Mouse (Mus musculus): ENCODE data around the gene Olfr495. TPM values are rescaled to one million over a fixed set of nuclear protein-coding genes. Genes with fewer than 3 reads are reported as not detected.

The Olfr495 gene
- total RNA-seq (2017) = not detected in 2 replicates

DNA sequence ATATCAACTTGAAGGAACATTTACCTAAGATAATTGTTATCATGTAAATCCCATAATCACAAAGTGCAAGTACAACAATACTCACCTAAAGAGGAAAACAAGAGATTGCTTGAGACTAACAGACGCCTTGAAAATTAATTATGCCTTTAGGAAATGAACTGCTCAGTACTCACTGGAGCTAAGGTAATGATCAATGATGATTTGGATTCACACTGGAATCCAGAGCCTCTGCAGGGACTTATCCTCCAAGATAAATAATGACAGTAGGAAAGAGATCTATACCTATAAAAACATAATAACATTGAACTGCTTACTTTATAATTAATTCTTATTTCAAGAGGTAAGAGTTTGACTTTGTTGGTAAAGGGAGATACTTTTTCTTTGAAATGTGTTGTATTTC is at the start of gene Olfr495:
Gene Olfr495 (plus strand): TSS at position 301 of the 400 bp plus-strand sequence.
- ATAC-seq (replicated peaks in 1 of 2; ENCODE audit: insufficient read depth in 1 of 2, low FRiP score in 2 of 2, low TSS enrichment in 1 of 2, low read depth in 1 of 2, poor library complexity in 2 of 2, severe bottlenecking in 2 of 2) = no peak

DNA sequence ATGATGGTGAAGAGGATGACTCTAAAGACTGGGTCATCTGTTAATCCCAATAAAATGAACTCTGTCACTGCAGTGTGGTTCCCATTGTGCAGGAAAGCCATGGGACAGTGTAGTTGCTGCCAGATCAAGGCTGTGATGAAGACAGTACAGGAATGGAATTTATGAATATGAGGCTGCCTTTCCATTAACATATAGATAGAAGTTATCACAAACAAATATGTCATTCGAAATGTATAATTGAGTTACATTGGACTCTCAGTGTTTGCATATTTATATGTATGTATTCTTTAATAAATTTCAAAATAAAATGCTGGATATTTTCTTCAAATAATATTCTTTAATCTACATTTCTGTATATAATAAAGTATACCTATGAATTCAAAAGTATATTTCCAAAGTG is 46.1 kb upstream of the Olfr495 start, which contains the start of gene Olfr493:
Gene Olfr493 (minus strand): TSS at position 101 of the 400 bp plus-strand sequence.
- no peak for ATAC-seq (replicated peaks in 1 of 2; ENCODE audit: insufficient read depth in 1 of 2, low FRiP score in 2 of 2, low TSS enrichment in 1 of 2, low read depth in 1 of 2, poor library complexity in 2 of 2, severe bottlenecking in 2 of 2)

DNA sequence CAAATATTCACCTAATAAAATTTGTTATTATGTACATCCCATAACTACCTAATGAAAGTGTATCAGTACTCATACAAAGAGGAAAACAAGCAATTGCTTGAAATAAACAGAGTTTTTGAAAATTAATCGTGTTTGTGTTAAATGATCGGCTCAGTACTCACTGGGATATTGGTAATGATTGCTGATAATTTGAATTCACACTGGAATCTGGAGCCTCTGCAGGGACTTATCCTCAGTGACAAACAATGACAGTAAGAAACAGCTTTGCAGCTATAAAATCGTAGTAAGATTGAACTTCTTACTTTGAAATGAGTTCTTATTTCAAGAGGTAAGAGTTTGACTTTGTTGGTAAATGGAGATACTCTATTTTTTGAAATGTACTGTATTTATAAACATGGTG is 27.9 kb upstream of the Olfr495 start, which contains the start of gene Olfr494:
Gene Olfr494 (plus strand): TSS at position 301 of the 400 bp plus-strand sequence.
- ATAC-seq (replicated peaks in 1 of 2; ENCODE audit: insufficient read depth in 1 of 2, low FRiP score in 2 of 2, low TSS enrichment in 1 of 2, low read depth in 1 of 2, poor library complexity in 2 of 2, severe bottlenecking in 2 of 2) = no peak

- ATAC-seq (replicated peaks in 1 of 2; ENCODE audit: insufficient read depth in 1 of 2, low FRiP score in 2 of 2, low TSS enrichment in 1 of 2, low read depth in 1 of 2, poor library complexity in 2 of 2, severe bottlenecking in 2 of 2) = no peak
Measured at GRCm38 (mm10) chr7:108420121-108420520, 27.2 kb downstream of the Olfr495 start, which contains the start of gene Olfr497. Gene Olfr497 (plus strand): TSS chr7:108420421.

Other genes starting within 250 kb of the Olfr495 start
- not detected in 2 replicates for gene Olfr485, start 233.3 kb upstream of the Olfr495 start, total RNA-seq (2017)
- not detected in 2 replicates for gene Olfr486, start 220.4 kb upstream of the Olfr495 start, total RNA-seq (2017)
- not detected in 2 replicates for gene Olfr487, start 178.5 kb upstream of the Olfr495 start, total RNA-seq (2017)
- gene Olfr488, start 134.8 kb upstream of the Olfr495 start, total RNA-seq (2017) = not detected in 2 replicates
- gene Olfr490, start 104.2 kb upstream of the Olfr495 start, total RNA-seq (2017) = not detected in 2 replicates
- not detected in 2 replicates for gene Olfr491, start 79.7 kb upstream of the Olfr495 start, total RNA-seq (2017)
- gene Olfr492, start 69.5 kb upstream of the Olfr495 start, total RNA-seq (2017) = not detected in 2 replicates
- gene Olfr493, start 46.2 kb upstream of the Olfr495 start, total RNA-seq (2017) = not detected in 2 replicates
- gene Olfr494, start 27.8 kb upstream of the Olfr495 start, total RNA-seq (2017) = not detected in 2 replicates
- gene Olfr497, start 27.3 kb downstream of the Olfr495 start, total RNA-seq (2017) = not detected in 2 replicates
- not detected in 2 replicates for gene Olfr498, start 72.2 kb downstream of the Olfr495 start, total RNA-seq (2017)
- gene Olfr502, start 131.9 kb downstream of the Olfr495 start, total RNA-seq (2017) = not detected in 2 replicates
- not detected in 2 replicates for gene Olfr503, start 151.4 kb downstream of the Olfr495 start, total RNA-seq (2017)
- gene Olfr504, start 172.6 kb downstream of the Olfr495 start, total RNA-seq (2017) = not detected in 2 replicates
- not detected in 2 replicates for gene Olfr506, start 217.6 kb downstream of the Olfr495 start, total RNA-seq (2017)
- gene Olfr507, start 228.6 kb downstream of the Olfr495 start, total RNA-seq (2017) = not detected in 2 replicates
- gene Olfr508, start 236.8 kb downstream of the Olfr495 start, total RNA-seq (2017) = not detected in 2 replicates

Measured in hematopoietic stem cell, adult 5-6 weeks (primary cell).